Mouse (Mus musculus) mesoderm, embryonic 11.5 days (tissue): ENCODE results near the gene Gnb4.

ENCODE experiments used
- DNase-seq: peaks from one replicate; pipeline ENCODE4 v3.0.0-alpha.2; 2012; ENCODE audit warnings: low read depth, low spot score

Gene Gnb4

DNA sequence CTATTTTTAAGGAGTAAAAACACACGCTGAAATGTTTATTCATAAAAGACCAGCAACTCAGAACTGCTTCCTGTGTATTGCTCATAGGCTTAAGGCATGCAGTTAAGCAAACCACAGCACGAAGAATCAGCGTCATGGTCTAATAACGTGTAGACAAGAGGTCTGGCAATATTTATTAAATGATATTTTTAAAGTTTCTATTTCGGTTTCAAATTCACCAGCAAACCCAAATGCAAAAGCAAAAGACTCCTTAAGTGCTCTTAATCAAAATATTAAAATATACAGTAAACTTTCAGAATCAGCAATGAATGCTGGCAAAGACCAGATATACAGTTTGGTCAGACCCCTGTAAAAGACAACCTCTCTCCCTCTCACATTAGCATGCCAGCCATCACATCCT lies 1.0 kb downstream of the Gnb4 start:
- DNase-seq, result no peak

DNA sequence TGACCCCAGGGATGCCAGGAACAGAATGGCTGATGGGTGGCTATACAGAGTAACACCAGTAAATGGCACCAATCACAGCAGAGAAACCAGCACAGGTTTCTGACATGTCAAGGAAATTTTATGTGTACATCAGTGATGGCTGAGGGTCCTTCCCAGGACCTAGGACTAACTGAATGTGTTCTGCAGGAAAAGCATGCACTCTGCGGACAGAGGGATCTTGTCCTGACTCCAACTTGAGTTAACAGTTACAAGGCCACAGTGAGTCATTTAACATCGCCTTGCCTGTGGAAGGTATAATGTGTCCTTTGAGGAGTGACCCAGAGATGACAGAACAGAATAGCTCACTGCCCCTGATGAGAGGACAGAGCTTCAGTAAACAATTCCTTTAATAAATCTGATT lies 1.6 kb downstream of the Gnb4 start:
- DNase-seq, result no peak

DNA sequence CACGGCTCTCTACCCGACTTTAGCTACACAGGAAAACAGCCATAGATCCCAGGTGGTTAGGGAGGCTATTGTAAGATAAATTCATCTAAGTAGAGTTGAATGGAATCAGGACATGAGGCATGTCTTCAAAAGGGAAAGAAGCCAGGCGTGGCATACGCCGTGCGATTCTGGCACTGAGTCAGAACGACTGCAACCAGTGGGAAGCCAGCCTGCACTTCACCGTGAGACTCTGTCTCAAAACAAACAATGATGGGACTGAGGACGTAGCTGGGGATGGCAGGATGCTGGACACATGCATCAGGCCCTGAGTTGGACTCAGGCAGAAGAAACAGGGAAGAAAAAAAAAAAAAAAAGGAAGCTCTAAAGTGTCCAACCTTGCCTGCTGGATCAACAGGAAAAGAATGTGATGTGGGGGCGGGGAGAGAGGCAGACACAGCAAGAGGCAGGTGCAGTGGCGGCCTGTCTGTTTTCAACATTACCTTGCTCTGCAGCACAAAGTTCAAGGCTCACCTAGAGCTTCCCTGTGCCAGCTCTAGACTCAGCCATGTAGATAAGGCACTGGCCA lies 4.7 kb downstream of the Gnb4 start:
- DNase-seq, result no peak

DNA sequence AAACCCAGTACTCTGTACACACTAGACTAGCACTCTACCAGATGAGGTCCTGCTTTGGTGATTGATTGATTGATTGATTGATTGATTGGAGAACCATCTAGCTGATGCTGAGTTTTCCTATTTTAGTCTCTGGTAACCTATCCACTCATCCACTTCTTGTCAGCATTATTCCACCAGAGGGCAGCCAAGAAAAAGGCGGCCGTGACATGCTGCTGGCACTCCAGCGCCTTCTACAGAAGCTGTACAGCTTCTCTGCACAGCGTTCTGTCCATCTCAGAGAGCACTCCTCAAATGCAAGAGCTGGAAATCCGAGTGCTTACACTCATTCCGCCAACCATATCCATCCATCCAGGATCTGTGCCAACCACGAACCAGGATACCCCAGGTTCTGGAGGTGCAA lies 5.8 kb downstream of the Gnb4 start:
- peak; percentile 27 for DNase-seq

DNA sequence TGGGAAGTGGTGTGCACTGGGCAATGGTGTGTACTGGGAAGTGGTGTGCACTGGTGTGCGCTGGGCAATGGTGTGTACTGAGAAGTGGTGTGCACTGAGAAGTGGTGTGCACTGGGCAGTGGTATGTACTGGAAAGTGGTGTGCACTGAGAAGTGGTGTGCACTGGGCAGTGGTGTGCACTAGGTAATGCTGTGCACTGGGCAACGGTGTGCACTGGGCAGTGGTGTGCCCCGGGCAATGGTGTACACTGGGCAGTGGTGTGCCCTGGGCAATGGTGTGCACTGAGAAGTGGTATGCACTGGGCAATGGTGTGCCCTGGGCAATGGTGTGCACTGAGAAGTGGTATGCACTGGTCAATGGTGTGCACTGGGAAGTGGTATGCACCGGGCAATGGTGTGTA lies 7.2 kb downstream of the Gnb4 start:
- DNase-seq, result no peak

DNA sequence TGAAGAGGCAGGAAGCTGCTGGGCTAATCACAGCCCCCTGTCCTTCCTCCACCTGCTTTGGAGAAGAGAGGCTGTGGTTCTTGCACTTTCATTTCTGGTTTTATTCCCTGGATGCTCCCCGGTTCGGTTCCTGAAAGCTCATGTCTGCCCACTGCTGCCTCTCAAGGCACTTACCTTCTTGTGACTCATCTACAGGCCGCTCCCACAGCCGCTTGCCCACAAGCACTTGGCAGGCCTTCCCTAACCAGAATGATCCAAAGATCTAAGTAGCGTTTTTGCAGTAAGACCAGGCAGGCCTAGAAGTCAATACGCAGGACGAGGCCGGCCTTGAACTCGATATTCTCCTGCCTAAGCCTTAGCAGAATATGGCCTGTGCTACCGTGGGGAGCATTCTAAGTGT lies 15.3 kb downstream of the Gnb4 start:
- DNase-seq, result no peak

DNA sequence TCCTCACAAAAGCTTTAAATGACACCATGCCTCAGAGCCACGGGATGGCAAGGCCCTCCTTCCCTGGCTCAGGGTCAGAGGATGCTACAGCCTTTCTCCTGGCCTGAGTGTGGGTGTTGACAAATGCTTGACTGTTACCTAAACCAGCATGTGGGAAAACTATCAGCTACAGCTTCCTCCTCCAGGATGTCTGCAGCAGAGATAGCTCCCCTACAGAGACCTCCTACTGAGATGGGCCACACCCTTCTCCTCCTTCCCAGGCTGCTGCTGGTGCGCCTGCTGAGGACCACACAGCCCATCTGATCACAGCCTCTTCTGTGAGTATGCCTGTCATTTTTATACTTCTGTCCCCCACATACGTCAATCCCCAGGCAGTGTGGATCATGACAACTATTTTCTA lies 17.1 kb downstream of the Gnb4 start:
- no peak for DNase-seq

DNA sequence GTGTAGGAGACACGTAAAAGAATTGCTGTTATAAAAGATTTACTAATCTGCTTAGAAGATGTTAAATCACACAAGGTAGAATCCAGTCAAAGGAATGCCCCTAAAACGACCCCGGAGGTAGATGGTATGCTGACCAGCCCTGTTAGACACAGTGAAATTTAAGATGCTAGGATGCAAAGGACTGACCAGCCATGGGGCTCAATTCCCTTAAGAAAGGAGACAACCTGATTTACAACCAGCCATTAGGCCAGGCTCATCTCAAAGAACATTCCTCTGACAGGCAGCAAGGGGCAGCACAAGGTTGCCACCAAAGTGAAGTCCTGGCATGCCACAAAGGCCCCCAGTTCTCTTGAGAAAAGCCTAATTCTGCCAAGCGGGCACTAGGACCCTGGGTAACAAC lies 21.3 kb downstream of the Gnb4 start:
- peak; percentile 61 for DNase-seq

DNA sequence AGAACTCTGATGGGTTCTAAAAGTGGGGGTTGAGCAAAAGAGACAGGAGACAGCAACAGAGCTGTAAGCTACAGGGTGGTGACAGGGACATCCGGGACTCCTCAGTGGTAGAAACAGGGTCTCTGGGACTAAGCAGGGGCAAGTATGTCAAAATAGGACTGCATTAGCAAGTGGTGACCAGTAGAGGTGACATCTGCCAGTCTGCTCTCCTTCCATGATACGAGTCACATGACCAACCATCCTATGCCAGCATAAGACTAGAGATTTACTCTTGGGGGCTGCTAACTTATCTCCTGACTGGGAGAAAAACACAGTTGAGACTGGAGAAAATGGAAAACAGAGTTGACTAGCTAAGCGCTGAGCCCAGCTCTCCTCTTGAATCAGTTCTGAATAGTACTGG lies 30.1 kb downstream of the Gnb4 start:
- no peak for DNase-seq

DNA sequence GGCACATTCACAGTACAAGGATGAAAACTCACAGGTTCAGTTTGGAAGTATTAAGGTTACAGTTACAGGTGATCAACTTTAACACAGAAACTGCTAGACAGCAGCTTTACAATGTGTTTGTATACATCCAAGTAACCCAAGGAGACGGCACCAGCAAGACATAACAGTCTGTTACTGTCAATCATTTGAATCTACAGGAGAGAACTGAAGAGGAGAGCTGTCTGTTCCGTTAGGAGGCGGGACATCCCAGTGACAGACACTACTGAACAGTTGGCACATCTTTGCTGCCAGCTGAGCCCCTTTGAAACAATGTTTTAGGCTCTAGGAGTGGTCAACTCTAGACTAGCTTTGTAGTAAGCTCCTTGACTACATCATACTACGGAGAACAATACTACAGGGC lies 32.9 kb downstream of the Gnb4 start:
- DNase-seq, result no peak

DNA sequence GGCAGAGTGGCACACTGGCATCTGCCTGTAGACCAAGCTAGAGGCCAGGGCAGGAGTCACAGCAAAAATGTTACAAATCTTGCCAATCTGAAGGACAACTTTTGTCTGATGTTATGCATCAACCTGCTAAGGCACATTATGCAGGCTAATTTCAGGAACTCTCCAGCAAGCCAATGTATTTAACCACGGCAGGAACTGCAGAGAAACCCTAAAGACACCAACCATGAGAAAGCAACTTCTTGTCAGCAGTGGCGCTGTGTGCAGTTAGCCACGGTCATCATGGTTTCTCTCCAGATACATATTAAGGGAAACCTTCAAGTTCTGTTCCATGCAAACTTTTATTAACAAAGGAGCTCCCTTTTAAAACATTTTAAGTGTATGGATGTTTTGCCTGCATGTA lies 34.5 kb downstream of the Gnb4 start:
- no peak for DNase-seq

DNA sequence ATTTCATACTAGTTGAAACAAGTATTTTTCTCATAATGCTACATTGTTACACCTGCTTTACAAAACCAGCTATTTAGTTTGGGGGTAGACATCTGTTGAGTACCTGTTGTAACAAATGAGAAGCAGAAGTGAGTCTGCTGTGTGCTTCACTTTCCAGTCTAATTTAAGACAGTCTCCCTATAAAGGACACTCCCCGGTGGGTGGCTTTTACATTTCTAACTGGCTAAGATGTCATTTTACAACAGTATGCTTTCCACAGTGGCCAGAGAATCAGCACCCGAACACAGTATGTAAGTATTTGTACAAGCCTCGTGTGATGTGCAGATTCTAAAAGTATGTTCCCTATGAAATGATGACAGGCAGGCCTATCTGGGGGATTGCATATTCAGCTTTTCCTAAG lies 35.6 kb downstream of the Gnb4 start:
- DNase-seq, result no peak

DNA sequence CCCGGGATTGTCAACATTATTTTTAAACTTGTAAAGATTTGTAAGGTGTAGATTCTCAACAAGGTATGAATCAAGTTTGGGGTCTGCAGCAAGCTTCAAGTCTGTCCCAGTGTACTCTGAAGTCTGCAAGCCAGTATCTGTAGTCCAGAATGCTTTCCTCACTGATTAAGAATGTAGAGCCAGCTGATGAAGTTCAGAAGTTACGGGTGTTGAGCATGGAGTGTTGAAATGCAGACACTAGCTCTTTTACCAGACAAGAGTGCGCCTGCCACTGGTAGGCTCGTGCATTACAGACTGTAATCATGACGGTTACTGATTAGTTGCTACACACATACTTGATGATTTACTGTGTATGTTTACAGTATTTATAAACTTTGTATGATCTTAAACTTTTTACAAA lies 37.6 kb downstream of the Gnb4 start:
- no peak for DNase-seq

DNA sequence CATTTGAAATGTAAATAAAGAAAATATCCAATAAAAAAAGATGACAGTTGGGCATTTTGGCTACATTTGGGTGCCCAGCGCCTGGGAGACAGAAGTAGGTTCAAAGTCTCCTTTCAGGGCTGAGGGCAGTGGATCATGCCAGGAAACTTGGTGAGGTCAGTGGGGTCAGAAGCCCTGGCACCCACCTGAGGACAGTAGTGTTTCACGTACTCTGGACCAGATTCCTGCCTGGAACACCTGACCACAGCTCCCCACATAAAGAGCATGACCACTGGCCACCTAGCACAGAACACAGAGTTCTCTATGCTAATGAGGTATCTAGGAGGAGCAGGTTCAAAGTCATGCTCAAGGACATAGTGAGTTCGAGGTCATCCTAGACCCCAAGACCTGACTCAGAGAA lies 41.2 kb downstream of the Gnb4 start:
- no peak for DNase-seq

DNA sequence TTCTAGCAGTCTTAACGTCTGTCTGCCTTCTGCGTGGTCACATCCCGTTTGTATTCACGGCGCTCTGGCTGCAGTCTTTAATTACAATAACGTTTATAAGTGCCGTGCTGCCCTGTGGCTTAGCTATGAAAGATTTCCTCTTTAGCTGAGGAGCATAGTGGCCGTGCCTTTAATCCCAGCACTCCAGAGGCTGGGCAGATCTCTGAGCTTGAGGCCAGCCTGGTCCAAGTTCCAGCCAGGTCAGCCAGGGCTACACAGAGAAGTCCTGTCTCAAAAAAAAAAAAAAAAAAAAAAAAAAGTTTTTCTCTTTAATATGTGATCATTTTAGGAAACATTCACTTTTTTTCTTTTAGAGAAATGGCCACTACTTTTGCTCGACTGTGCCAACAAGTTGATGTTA lies 42.5 kb downstream of the Gnb4 start:
- no peak for DNase-seq

DNA sequence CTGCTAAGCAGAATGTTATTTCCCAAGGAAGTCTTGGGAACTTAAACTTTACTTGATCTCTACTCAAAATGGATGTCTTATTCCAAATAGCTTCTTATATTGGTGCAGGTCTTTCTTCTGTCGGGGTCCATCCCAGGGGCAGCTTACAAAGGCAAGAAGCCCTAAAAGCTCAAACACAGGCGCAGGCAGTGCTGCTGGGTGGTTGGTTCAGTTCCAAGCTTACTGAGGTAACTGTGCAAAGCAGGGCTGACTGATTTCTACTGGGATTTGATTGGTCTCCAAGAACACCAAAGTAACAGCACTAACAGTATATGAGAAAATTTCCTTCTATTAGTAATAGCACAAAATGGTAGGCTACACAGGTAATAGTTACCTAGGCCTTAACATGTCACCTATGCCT lies 43.3 kb downstream of the Gnb4 start:
- DNase-seq, result no peak

DNA sequence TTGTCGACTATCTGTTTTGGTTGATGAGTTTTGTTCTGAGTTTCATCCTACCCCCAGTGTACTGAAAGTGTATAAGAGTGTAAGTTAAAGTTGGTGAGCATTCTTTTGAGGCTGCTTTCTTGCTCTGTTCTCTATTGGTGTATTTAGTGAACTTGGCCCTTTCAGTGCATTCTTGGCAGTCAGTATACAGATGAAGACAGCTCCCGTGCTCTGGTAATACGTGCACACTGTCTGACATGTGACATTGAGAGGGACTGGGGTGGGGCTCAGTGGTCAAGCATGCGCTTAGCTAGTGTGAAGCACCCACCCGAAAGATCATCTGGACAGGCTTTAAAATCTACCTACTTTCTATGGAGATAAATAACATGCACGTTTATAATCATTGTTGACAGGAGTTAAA lies 53.0 kb downstream of the Gnb4 start:
- DNase-seq, result no peak

DNA sequence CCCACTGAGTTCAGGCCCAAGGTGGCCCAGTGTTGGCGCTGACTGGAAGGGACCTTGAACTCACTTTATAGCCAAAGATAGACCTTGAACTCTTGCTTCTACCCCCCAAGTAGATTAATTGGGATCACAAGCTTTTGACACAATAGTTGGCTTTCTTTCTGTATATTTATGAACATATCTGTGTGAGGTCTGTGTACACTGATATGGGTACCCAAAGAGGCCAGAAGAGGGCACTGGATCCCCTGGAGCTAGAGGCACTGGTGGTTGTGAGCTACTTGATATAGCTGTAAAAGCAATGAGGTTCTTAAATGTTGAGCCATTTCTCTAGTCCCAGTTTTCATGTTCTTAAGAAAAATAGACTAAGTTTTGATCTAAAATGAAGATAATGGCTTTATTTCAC lies 63.3 kb downstream of the Gnb4 start:
- DNase-seq, result peak; percentile 12

DNA sequence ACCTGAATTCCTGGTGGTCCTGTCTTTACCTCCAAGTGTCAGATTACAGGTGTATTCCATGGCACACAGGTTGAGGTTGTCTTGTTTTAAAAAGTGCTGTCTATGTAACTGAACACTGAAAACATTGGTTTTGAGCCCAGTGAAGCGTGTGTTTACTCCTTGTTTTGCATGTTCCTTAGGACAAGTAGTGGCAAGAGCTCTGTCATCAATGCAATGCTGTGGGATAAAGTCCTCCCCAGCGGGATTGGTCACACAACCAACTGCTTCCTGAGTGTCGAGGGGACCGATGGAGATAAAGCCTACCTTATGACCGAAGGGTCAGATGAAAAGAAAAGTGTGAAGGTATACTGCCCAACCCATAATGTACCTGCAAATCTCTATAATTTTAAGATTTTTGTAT lies 78.3 kb downstream of the Gnb4 start:
- no peak for DNase-seq

DNA sequence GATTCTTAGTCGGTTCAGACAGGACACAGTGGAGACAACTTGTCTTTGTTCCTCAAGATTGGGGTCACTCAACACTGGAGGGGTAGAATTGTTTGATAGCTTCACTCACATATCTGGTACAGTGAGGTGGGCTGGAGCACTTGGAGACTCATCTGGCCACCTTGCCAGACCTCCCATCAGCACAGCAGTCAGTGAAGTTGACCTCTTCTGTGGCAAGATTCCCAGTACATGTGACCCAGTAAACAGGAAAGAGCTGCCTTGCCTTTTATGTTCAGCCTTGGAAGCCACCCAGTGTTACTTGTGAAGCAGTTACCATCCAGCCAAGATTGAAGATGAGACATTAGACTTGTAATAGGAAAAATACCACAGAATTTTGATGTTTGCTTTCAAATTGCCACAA lies 78.8 kb downstream of the Gnb4 start:
- DNase-seq, result no peak

DNA sequence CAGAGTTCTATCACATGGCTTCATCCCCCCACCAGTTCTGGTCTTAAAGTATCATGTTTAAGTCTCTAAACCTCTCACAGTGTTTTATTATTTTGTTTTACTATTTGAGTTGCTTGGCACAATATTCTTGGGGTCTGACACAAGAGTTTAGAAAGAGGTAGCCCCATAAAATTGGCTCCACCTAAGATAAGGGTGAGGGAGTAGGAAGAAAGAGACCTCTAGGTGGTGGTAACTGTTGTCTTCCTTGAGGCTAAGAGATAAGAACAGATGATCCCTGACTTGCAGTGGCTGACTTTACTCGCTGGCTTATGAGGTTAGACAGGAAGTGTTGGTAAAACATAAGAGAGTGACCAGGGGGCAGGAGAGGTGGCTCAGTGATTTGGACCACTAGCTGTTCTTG lies 80.7 kb downstream of the Gnb4 start:
- no peak for DNase-seq
